ENCODE assay signal across 8 mouse cellular contexts in genomic region chr12:21111116-21111475, GRCm38 (mm10).
A peak's percentile ranks its signal among the peaks of the same experiment; 100 is the strongest.
DNase-seq lines count a peak whose midpoint lies in the region; ATAC-seq and TF ChIP-seq lines count a peak whose summit lies in the region.
"Not testable (repeated sequence)": the region's sequence is repeated elsewhere in the genome, so short reads cannot be mapped to it uniquely, and the experiment has no call there.

No protein-coding gene starts in this region.

- TF ChIP-seq RAD21 in CH12.LX (IDR thresholded peaks at IDR 0.05; ENCODE audit: low read depth, low read length) = peak; percentile 15

- WGBS in cerebellum, adult 2 months = 3% methylated on average over 8 of the region's 8 CpGs
- WGBS in forebrain, embryonic 12.5 days = 7% methylated on average over 8 of the region's 8 CpGs
- 3% methylated on average over 8 of the region's 8 CpGs for WGBS in heart, embryonic 16.5 days
- 2% methylated on average over 8 of the region's 8 CpGs for WGBS in kidney, adult 2 months
- WGBS in liver, embryonic 12.5 days (ENCODE audit: insufficient replicate concordance) = 1% methylated on average over 8 of the region's 8 CpGs
- 2% methylated on average over 8 of the region's 8 CpGs for WGBS in midbrain, embryonic 11.5 days
- 2% methylated on average over 8 of the region's 8 CpGs for WGBS in spleen, adult 2 months

- peak in 1 of 2 experiments; percentile 53; a peak in 2 of 4 replicates for TF ChIP-seq CTCF in CH12.LX (conservative IDR thresholded peaks at IDR 0.05 in 1 of 2, IDR thresholded peaks at IDR 0.05 in 1 of 2; ENCODE audit: low read depth in 2 of 2, low read length in 2 of 2)
- TF ChIP-seq CTCF in cerebellum, adult 2 months (IDR thresholded peaks at IDR 0.05; ENCODE audit: borderline replicate concordance, insufficient read depth, low read depth, low read length) = peak; percentile 57
- TF ChIP-seq CTCF in kidney, adult 2 months (conservative IDR thresholded peaks at IDR 0.05; ENCODE audit: insufficient read depth, insufficient read length, low read depth, low read length) = peak; percentile 46
- TF ChIP-seq CTCF in spleen, adult 2 months (IDR thresholded peaks at IDR 0.05; ENCODE audit: extremely low read depth, insufficient read depth, insufficient read length, insufficient replicate concordance) = not testable (repeated sequence)

- DNase-seq in CH12.LX (ENCODE audit: extremely low read depth); cerebellum, adult 2 months; kidney, adult 2 months; midbrain, embryonic 11.5 days (ENCODE audit: low spot score, missing footprints); spleen, adult 2 months (ENCODE audit: low read depth in 1 of 2, low spot score in 2 of 2): not testable (repeated sequence)

- dilution Hi-C loops in CH12.LX (cut with MboI; ENCODE audit: extremely low pct_ligation_motif_present, extremely low pct_unique_long_range_greater_than_20kb, low sequenced_read_pairs) = not testable (repeated sequence)

- in situ Hi-C loops in CH12.LX (cut with MboI; ENCODE audit: low pct_ligation_motif_present, low pct_unique_long_range_greater_than_20kb, low sequenced_read_pairs) = not testable (repeated sequence)

- H3K9ac ChIP-seq in CH12.LX (ENCODE audit: insufficient read depth, low read depth) = not testable (repeated sequence)
- peak overlapping the region; percentile 91 for H3K9ac ChIP-seq in forebrain, embryonic 12.5 days
- peak overlapping the region; percentile 80 for H3K9ac ChIP-seq in heart, embryonic 16.5 days (ENCODE audit: low read length)
- peak overlapping the region; percentile 75 for H3K9ac ChIP-seq in liver, embryonic 12.5 days
- peak overlapping the region; percentile 84; the same call in 1 of the 2 replicates for H3K9ac ChIP-seq in midbrain, embryonic 11.5 days (ENCODE audit: low read length)

- peak overlapping the region; percentile 86 for H3K4me2 ChIP-seq in CH12.LX (ENCODE audit: insufficient read depth, low read depth, poor library complexity, severe bottlenecking)
- H3K4me2 ChIP-seq in forebrain, embryonic 12.5 days = peak overlapping the region; percentile 64
- peak overlapping the region; percentile 82 for H3K4me2 ChIP-seq in heart, embryonic 16.5 days (ENCODE audit: low read depth, low read length)
- peak overlapping the region; percentile 95 for H3K4me2 ChIP-seq in liver, embryonic 12.5 days
- peak overlapping the region; percentile 53 for H3K4me2 ChIP-seq in midbrain, embryonic 11.5 days

- not testable (repeated sequence) for TF ChIP-seq EP300 in CH12.LX (IDR thresholded peaks at IDR 0.05; ENCODE audit: low read length)

- H3K79me2 ChIP-seq in CH12.LX (replicated peaks; ENCODE audit: control insufficient read depth, extremely low read depth, insufficient read depth, poor library complexity, severe bottlenecking) = not testable (repeated sequence)

- H3K36me3 ChIP-seq in CH12.LX (replicated peaks in 1 of 2; ENCODE audit: control insufficient read depth in 1 of 2, insufficient read depth in 1 of 2, low read length in 1 of 2); forebrain, embryonic 12.5 days (replicated peaks); heart, embryonic 16.5 days (ENCODE audit: control insufficient read depth, insufficient read depth); kidney, adult 2 months (ENCODE audit: control insufficient read depth, insufficient read depth, low read length); liver, embryonic 12.5 days; midbrain, embryonic 11.5 days (ENCODE audit: control insufficient read depth, insufficient read depth, low read length); spleen, adult 2 months (ENCODE audit: control insufficient read depth, insufficient read depth, low read length): not testable (repeated sequence)

- TF ChIP-seq POLR2A in CH12.LX (IDR thresholded peaks at IDR 0.05; ENCODE audit: low read depth, low read length); cerebellum, adult 2 months (IDR thresholded peaks at IDR 0.05; ENCODE audit: borderline replicate concordance, insufficient read depth, low read length); kidney, adult 2 months (IDR thresholded peaks at IDR 0.05; ENCODE audit: low read depth, low read length); spleen, adult 2 months (IDR thresholded peaks at IDR 0.05; ENCODE audit: low read depth, low read length): not testable (repeated sequence)

- peak overlapping the region in 2 of 3 experiments; percentile 54 to 65 for H3K4me3 ChIP-seq in CH12.LX (replicated peaks in 1 of 3; ENCODE audit: low read depth in 2 of 3, low read length in 2 of 3, poor library complexity in 1 of 3)
- H3K4me3 ChIP-seq in cerebellum, adult 2 months (replicated peaks; ENCODE audit: insufficient read depth, low read depth, low read length) = peak overlapping the region; percentile 60
- peak overlapping the region; percentile 89 for H3K4me3 ChIP-seq in forebrain, embryonic 12.5 days (replicated peaks)
- peak overlapping the region; percentile 67 for H3K4me3 ChIP-seq in heart, embryonic 16.5 days (ENCODE audit: low read length)
- H3K4me3 ChIP-seq in kidney, adult 2 months (ENCODE audit: insufficient read depth, low read depth, low read length) = peak overlapping the region; percentile 85
- peak overlapping the region; percentile 69 for H3K4me3 ChIP-seq in liver, embryonic 12.5 days
- H3K4me3 ChIP-seq in midbrain, embryonic 11.5 days (ENCODE audit: low read depth, low read length) = peak overlapping the region; percentile 76
- peak overlapping the region; percentile 71 for H3K4me3 ChIP-seq in spleen, adult 2 months (ENCODE audit: extremely low read depth, insufficient read depth, insufficient read length)

- not testable (repeated sequence) for H3K27me3 ChIP-seq in CH12.LX (replicated peaks); cerebellum, adult 2 months (ENCODE audit: control insufficient read depth, insufficient read depth, low read length); forebrain, embryonic 12.5 days; heart, embryonic 16.5 days (ENCODE audit: control insufficient read depth, insufficient read depth, low read length); kidney, adult 2 months (replicated peaks; ENCODE audit: control insufficient read depth, insufficient read depth, low read length); midbrain, embryonic 11.5 days (ENCODE audit: control insufficient read depth, insufficient read depth, low read length); spleen, adult 2 months (ENCODE audit: control insufficient read depth, insufficient read depth, low read length)
- H3K27me3 ChIP-seq in liver, embryonic 12.5 days (replicated peaks) = peaks cover 30% of the 10 kb centered on the region

- ATAC-seq in forebrain, embryonic 12.5 days (ENCODE audit: low FRiP score) = peak; percentile 59
- ATAC-seq in heart, embryonic 16.5 days (replicated peaks; ENCODE audit: extremely low read depth, insufficient read depth, low FRiP score) = peak; percentile 54; the same call in 1 of the 2 replicates
- peak; percentile 71 for ATAC-seq in liver, embryonic 12.5 days
- peak; percentile 68 for ATAC-seq in midbrain, embryonic 11.5 days (ENCODE audit: low FRiP score)

- not testable (repeated sequence) for H3K27ac ChIP-seq in CH12.LX (ENCODE audit: insufficient read depth, low read depth); liver, embryonic 12.5 days; midbrain, embryonic 11.5 days (ENCODE audit: low read depth, low read length); spleen, adult 2 months (ENCODE audit: insufficient read depth, low read length)
- peak overlapping the region; percentile 58; the same call in 1 of the 2 replicates for H3K27ac ChIP-seq in cerebellum, adult 2 months (ENCODE audit: insufficient read depth, low read length)
- H3K27ac ChIP-seq in forebrain, embryonic 12.5 days = peak overlapping the region; percentile 91; the same call in 1 of the 2 replicates
- peak overlapping the region; percentile 62 for H3K27ac ChIP-seq in heart, embryonic 16.5 days (ENCODE audit: low read length)
- H3K27ac ChIP-seq in kidney, adult 2 months (ENCODE audit: insufficient read depth, low read depth, low read length) = peak overlapping the region; percentile 58; the same call in 1 of the 2 replicates

- not testable (repeated sequence) for H3K4me1 ChIP-seq in CH12.LX (ENCODE audit: control insufficient read depth in 1 of 2, insufficient read depth in 2 of 2); cerebellum, adult 2 months (ENCODE audit: control insufficient read depth, insufficient read depth, low read length); forebrain, embryonic 12.5 days; heart, embryonic 16.5 days (ENCODE audit: control insufficient read depth, insufficient read depth, low read length); kidney, adult 2 months (ENCODE audit: control insufficient read depth, insufficient read depth, low read length); midbrain, embryonic 11.5 days (ENCODE audit: control insufficient read depth, insufficient read depth, low read length); spleen, adult 2 months (ENCODE audit: control insufficient read depth, insufficient read depth, insufficient read length)
- peaks cover 17% of the 10 kb centered on the region; the same call in 1 of the 2 replicates for H3K4me1 ChIP-seq in liver, embryonic 12.5 days

- H3K9me3 ChIP-seq in CH12.LX (replicated peaks; ENCODE audit: low read length); forebrain, embryonic 12.5 days; heart, embryonic 16.5 days (replicated peaks; ENCODE audit: control insufficient read depth, low read length); liver, embryonic 12.5 days (replicated peaks); midbrain, embryonic 11.5 days (ENCODE audit: control insufficient read depth, low read length): not testable (repeated sequence)

TF ChIP-seq in CH12.LX, 34 proteins besides CTCF, POLR2A, EP300 and RAD21:
- TF ChIP-seq SMC3 (IDR thresholded peaks at IDR 0.05; ENCODE audit: low read depth, low read length) = peak; percentile 24; the same call in 1 of the 2 replicates
